Mouse (Mus musculus): ENCODE measurements around the gene Amotl2.

Amotl2 gene

GRCm38 (mm10) chr9:102718676-102719075 lies 2.2 kb downstream of the Amotl2 start:
- DNase-seq (ENCODE audit: extremely low spot score, low spot score), result no peak

- peak; percentile 31 for DNase-seq (ENCODE audit: extremely low spot score, low spot score)
Observed at GRCm38 (mm10) chr9:102719085-102719484, 2.6 kb downstream of the Amotl2 start.

- DNase-seq (ENCODE audit: extremely low spot score, low spot score), result no peak
Observed at GRCm38 (mm10) chr9:102719936-102720566, 3.6 kb downstream of the Amotl2 start.

- no peak for DNase-seq (ENCODE audit: extremely low spot score, low spot score)
Observed at GRCm38 (mm10) chr9:102720567-102721167, 4.2 kb downstream of the Amotl2 start.

GRCm38 (mm10) chr9:102721406-102721978 lies 5.0 kb downstream of the Amotl2 start:
- DNase-seq (ENCODE audit: extremely low spot score, low spot score), result no peak

GRCm38 (mm10) chr9:102722071-102722561 lies 5.6 kb downstream of the Amotl2 start:
- no peak for DNase-seq (ENCODE audit: extremely low spot score, low spot score)

- no peak for DNase-seq (ENCODE audit: extremely low spot score, low spot score)
Observed at GRCm38 (mm10) chr9:102722750-102723149, 6.3 kb downstream of the Amotl2 start.

- no peak for DNase-seq (ENCODE audit: extremely low spot score, low spot score)
Observed at GRCm38 (mm10) chr9:102723241-102723709, 6.8 kb downstream of the Amotl2 start.

- DNase-seq (ENCODE audit: extremely low spot score, low spot score), result no peak
Observed at GRCm38 (mm10) chr9:102723990-102724461, 7.6 kb downstream of the Amotl2 start.

GRCm38 (mm10) chr9:102724942-102725341 lies 8.5 kb downstream of the Amotl2 start:
- no peak for DNase-seq (ENCODE audit: extremely low spot score, low spot score)

GRCm38 (mm10) chr9:102725958-102726654 lies 9.6 kb downstream of the Amotl2 start:
- DNase-seq (ENCODE audit: extremely low spot score, low spot score), result peak; percentile 86

- no peak for DNase-seq (ENCODE audit: extremely low spot score, low spot score)
Observed at GRCm38 (mm10) chr9:102726811-102727210, 10.3 kb downstream of the Amotl2 start.

GRCm38 (mm10) chr9:102727662-102728468 lies 11.4 kb downstream of the Amotl2 start:
- DNase-seq (ENCODE audit: extremely low spot score, low spot score), result no peak

GRCm38 (mm10) chr9:102728469-102728747 lies 11.9 kb downstream of the Amotl2 start:
- DNase-seq (ENCODE audit: extremely low spot score, low spot score), result no peak

GRCm38 (mm10) chr9:102729093-102729845 lies 12.8 kb downstream of the Amotl2 start:
- no peak for DNase-seq (ENCODE audit: extremely low spot score, low spot score)

GRCm38 (mm10) chr9:102729876-102730413 lies 13.5 kb downstream of the Amotl2 start:
- DNase-seq (ENCODE audit: extremely low spot score, low spot score), result no peak

GRCm38 (mm10) chr9:102731044-102731471 lies 14.6 kb downstream of the Amotl2 start:
- no peak for DNase-seq (ENCODE audit: extremely low spot score, low spot score)

- no peak for DNase-seq (ENCODE audit: extremely low spot score, low spot score)
Observed at GRCm38 (mm10) chr9:102731574-102732175, 15.2 kb downstream of the Amotl2 start.

GRCm38 (mm10) chr9:102732326-102732865 lies 15.9 kb downstream of the Amotl2 start:
- no peak for DNase-seq (ENCODE audit: extremely low spot score, low spot score)

All from neural tube, embryonic 10.5 days (tissue).